Mouse (Mus musculus) natural killer cell, adult 2 months (primary cell): ENCODE measurements around the gene Adcy2.

ENCODE experiments used
- DNase-seq, 2 experiments: peaks; one replicate each; pipeline ENCODE4 v3.0.0; 2022; ENCODE audit warnings: low spot score in 2 of 2

Gene Adcy2

DNA sequence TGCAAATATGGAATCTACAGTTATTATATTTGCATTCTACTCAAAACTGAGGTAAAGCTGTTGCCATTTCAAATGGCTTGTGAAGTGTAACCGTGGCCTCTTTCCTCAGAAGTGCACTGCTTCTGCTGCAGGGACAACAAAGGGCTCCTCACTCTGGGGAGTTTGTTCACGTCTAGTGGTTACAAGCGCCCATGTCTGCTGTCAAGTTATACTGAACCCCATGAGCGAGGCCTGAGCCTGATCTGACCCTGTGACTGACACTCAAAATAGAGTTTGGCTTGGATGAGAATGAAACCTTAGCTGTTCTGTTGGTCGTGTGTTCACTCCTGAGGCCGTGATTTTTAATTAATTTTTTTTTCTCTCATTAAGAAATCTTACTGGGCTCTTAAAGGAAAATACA is 38.8 kb downstream of the Adcy2 start:
- DNase-seq: no peak

DNA sequence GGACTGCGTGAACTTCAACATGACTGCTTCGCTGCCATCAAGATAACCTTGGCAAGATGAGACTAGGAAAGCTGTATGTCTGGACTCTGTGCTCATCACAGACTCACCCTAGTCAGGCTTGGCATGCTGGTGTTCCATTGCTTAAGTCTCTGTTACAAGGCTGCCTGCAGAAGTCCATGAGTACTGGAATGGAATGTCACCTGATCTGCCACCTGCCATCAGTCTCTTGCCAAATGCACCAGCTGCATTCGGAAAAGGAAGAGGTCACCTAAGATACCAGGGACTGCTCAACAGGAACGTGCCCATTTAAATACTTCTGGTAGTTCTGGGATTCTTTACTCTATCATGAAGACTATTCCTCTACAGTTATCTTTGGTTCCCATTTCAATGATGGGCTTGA is 39.9 kb downstream of the Adcy2 start:
- no peak for DNase-seq

DNA sequence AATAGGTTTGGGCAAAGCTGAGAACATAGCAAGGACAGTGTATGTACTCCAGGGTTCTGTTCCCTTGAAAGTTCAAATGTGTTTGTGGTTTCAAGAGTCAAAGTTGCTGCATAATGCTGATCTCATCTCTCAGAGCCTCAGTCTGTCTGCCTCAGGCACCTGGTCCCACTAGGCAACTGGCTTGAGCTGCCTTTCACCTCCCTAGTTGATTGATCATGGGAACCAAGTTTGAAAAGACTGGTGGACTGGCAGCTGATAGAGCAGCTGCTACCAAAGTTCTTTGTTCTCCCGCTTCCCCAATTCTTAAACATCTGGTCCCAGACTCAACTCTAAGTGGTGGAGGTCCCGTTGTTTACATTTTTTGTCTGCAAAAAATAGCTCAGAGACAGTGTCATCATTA is 56.6 kb downstream of the Adcy2 start:
- DNase-seq: no peak

DNA sequence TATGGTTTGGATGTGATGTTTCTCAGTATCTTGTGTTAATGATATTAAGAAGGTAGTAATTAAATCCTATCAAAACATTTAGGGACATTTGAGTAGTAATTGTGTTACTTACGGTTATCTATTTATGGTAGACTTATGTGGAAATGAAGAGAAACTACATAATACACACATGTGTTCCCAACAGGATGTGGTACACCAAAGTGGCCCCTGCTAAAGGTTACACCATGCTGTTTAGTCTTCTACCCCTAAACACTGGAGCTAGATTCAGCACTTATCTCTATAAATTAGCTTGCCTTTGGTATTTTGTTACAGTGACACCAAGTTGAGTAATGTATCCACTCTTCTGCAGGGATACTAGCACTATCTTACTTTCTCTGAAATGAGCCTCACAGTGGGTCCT is 57.9 kb downstream of the Adcy2 start:
- no peak for DNase-seq

DNA sequence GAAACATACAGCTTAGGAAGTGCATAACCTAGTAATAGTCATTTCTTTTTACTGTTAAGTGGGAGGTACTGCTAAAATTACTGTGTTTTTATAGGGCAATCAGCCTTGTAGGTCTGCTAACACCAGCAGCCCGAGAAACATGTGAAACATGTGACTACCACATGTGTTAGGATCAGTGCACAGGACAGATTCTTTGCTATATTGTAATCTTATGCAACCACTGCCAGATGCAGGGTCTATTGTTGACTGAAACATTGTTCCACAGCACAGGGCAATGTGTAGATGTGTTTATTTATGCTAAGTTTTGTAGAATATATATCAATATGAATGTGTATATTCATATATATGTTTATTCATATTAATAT is 67.1 kb downstream of the Adcy2 start:
- no peak for DNase-seq

DNA sequence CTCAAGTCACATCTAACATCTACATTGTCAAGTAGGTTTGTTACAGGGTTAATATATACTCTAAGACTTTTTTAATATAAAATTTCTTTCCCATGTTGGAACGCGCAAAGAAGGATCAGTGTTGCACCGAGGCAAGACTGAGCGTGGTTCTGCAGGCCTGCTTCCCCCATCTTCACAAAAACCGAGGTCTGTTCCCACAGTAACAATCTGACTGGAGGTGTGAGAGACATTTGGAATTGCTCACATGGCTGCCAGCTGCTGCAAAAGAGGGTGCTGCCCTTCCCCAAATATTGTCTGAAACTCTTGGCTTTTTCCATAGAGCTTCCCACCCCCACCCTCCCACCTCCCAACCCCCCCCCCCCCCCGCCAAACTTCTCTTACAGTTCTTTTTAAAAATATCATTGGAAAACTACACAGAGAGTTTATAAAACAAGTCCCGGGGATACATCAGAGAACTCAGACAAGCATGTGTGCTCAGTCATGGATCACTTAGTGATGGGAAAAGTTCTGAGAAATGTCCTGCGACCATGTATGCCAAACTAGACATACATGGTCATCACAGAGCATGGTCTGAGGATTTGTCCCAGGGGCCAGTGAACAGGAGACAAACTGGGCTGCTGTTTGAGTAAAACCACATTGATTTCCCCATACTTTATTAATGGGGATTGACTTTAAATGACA is 67.6 kb downstream of the Adcy2 start:
- DNase-seq: no peak

DNA sequence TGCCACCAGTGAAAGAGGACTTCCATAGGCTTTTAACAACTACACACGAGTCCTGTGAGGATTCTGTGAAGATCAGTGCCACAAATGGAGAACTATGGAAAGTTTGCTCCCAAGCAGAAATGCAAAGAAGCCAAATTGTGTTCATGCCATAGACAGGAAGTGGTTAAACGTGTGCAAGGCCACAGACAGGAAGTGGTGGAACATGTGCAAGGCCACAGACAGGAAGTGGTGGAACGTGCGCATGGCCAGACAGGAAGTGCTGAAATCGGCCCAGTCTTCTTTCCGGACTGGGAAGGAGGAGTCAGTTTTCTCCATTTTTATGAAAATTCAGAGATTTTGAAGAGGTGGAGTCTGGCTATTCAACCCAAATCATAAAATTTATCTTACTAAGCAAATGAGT is 70.9 kb downstream of the Adcy2 start:
- peak; percentile 1 to 6 for DNase-seq

DNA sequence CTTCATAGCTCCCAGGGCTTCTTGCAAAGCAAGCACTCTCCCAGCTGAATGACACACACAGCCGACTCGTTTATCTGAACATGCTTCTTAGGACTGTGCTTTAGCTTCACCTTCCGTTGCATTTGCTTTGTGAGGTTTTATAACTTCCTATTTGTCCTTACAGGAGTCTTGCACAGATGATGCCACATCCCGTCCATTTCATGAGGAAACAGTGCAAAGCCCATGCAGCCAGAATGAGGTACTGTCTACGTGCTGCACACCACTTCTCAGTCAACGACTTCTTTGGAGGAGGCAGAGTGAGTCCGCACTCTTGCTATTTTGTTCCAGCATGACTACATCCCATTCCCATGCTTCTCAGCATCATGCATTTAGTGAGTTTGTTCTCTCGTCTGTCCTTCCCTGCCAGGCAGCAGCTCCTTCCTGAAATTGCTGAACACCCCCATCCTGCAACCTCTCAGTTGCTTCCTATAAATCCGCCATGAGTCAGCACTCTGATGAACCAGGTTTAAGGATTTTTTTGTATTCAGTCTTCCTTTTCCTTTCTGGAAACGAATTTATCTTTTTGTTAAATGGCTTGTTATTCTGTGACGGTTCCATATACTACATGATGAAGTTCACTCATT is 85.6 kb downstream of the Adcy2 start:
- no peak for DNase-seq

DNA sequence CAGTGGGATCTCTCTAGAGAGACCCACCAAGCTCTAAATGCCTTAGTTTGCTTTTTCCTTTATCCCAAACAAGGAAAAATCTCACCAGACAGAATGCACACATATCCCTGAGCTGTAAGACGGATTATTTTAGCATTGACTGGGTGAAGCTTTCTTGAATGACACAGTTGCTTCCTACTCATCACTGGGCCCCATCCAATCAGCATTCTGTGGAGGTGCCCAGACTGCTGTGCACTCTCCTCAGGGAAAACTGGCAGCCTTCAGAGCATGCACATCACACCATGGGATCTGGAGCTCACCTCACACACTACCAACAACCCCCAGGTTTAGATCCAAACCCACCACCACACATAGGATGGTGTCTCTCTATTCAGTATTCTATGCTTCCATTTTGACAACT is 92.7 kb downstream of the Adcy2 start:
- DNase-seq: no peak

DNA sequence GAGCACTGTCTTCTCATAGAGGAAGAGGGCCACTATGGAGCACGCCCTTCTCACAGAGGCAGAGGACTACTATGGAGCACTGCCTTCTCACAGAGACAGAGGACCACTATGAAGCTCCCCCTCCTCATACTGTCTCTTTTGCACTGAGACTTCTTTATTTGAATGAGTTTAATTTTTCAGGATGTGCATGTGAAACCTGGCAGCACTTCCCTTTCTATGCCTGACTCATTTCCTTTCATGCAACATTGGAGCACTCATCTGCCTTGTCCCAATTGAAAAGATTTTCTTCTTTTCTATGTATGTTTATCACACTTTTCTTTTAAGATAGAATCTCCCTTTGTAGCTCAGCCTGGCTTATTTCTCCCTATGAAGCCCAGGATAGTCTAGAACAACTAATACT is 96.6 kb downstream of the Adcy2 start:
- no peak for DNase-seq

DNA sequence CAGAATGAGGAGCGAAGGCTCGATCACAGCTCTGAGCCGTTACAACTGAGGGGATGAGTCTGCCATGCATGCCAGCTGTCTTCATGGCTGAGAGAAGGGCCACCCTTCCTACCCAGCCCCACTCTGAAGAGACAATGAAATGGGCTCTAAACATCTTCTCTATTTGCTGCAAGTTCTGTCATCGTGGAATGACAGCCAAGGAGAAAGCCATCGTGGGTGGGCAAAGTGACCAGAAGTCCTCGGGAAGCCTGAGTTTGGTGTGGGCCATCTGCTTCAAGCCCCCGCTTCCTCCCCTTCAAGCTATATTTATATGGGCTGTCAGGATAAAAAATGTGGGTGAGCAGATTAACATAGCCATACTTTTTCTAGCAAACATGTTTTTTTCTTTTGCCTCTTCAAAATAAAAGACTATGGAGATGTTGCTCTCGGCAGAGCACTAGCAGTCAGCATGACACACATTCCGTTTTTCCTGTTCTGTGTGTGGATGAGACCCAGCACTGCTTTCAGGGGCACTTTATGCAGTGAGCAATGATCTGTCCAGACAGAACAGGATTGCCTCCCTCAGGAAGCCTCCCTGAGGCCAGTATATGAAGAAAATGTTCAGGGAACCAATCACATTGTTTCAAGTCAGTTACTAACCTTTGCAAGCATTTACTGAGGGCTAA is 109.3 kb downstream of the Adcy2 start:
- no peak for DNase-seq

DNA sequence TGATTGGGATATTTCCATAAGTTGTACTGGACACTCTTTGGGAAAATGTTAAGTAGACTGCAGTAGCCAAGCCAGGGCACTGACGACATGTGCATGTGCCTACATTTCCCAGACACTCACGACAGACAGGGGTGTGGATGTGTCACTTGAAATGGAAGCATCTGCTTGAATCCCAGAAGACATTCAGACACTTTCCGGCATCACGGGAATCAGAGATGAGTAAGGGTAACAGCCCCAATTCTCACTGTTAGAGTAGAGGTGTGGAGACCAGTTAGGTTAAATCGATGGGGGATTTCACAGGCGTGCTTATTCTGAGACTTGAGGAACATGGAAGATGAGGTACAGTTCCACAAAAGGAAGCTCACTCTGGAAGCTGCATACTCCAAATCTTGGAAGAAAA is 130.6 kb downstream of the Adcy2 start:
- DNase-seq: no peak

DNA sequence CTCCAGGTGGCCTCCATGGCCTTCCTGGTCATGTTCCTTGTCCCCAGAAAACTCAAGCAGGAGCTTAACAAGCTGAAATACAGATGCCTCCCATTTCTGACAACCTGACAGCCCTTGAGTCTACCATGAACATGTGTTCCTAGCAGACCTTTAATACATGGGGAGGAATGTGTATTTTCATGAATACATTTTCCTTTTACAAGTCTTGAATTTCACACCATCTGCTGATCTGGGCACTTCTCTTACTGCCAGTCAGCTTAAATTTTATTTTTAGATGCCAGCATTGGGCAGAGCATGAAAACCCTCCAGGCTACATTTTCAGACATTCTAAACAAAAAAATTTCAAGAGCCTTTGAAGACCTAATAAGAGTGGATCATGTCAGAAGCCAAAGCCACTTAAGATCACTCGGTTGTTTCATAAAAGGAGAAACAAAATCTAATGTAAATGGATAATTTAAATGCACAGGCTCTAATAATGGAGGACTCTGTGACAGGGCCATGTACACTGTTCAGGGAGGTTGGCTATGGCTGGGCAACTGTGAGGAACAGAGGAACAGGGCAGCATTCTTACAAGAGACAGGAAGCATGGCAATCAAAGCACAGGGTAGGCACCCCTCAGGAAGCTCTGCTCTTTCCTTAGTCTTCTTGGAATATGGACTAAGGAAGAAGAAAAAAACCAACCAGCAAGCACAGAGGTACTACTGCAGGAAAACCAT is 131.2 kb downstream of the Adcy2 start:
- no peak for DNase-seq

DNA sequence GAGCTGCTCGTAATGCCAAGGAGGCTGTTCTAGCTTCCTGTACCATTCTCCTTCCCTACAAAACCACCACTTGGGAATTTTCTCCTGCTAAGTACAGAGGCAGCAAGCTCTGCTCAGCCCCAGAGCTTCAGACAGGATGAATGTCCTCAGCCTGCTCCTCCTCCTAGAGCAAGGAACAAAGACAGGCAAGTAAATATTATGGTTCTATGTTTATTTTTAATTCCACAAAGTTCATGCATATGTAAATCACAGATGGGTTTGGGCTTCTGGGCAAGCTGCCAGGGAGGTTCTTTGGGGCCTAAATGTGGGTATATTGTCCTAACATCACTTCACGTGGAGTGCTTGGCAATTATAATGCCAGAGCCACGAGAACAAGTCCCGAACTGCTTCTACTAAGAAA is 139.3 kb downstream of the Adcy2 start:
- no peak for DNase-seq

DNA sequence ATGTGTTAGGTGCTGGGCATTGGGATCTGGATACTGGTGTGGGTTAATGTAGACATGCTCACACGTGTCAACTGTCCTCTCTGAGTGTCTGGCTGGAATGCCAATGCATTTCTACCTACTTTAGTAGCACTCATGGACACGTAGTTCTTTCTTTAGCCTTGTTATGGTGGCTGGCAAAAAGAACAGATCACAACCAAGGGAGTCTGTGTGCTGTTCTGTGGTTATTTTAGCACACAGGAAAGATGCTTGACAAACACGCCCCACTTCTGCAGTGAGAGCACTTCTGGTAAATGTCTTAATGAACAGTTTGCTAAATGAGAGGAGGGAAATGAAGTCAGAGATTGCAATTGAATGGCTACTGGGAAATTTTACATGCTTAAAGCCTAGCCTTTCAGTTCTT is 151.1 kb downstream of the Adcy2 start:
- no peak for DNase-seq

DNA sequence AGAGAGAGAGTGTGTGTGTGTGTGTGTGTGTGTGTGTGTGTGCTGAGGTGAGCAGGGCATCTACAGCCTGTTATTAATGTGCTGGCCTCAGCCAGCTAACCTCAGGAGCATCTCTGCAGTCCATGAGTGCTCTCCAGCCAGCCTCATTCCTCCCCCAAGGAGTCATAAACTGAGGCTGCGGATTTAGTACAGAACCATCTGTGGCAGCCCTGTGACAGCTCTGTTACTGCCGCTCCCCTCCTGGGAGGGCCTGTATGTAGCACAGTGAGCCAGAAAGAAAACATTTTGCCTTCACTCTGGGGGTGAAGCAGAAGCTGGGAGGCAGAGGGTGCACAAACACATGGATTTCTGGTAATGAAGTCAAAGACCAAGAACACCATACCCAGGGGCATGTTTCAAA is 159.8 kb downstream of the Adcy2 start:
- no peak for DNase-seq

DNA sequence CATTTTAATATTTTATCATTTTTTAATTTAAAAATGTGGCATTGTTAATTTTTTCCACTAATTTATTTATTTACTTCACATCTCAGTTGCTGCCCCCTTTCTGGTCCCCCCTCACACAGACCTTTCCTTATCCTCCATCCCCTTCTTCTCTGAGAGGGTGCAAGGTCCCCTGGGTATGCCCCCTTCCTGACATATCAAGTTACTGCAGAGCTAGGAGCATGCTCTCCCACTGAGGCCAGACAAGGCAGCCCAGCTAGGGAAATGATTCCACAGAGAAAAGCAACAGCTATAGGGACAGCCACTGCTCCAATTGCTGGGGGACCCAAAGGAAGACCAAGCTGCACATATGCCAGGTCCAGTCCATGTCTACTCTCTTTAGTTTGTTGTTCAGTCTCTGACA is 163.2 kb downstream of the Adcy2 start:
- no peak for DNase-seq

DNA sequence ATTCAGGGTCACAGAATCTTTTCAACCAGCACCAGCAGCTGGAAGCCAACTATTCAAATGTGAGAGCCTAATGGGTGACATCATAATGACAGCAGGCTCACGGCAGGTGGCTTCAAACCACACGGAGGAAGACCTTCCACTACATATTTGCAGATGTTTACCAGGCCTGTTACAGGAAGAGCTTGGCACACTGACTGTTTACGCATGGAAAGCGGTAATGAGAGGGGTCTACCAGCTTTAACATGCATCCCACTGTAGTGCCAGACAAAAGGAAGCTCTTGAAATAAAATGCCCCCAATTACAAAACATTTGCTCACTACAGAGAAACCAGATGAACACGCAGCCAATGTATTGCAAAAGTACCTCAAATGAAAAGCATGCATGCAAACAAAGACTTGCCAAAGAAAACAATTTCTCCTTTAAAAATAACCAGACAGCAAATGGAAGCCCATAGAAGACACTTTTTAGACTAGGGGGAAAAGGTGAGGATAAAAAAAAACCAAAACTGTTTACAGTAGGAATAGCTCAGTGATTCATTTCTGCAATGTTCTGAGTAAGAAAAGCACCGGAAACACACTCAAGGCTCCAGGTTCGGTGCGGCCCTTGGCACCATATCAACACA is 163.8 kb downstream of the Adcy2 start:
- no peak for DNase-seq

DNA sequence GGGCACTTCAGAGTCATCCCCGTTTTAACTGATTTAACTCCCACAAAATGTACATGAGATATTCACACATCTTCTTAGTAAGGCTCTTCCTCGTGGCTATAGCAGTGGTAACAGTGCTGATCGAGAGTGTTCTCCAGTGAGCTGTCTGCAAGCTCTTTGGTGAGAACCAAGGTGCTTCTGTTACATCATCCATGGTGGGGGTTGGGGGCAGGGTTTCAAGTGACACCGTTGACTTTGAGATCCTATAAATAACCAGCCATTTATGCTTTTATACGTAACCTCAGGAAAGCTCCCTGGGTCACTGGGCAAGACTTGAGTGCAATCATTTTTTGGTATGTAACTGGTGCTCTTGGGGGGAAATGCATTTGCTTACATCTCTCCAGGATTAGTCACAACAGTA is 167.2 kb downstream of the Adcy2 start:
- no peak for DNase-seq

DNA sequence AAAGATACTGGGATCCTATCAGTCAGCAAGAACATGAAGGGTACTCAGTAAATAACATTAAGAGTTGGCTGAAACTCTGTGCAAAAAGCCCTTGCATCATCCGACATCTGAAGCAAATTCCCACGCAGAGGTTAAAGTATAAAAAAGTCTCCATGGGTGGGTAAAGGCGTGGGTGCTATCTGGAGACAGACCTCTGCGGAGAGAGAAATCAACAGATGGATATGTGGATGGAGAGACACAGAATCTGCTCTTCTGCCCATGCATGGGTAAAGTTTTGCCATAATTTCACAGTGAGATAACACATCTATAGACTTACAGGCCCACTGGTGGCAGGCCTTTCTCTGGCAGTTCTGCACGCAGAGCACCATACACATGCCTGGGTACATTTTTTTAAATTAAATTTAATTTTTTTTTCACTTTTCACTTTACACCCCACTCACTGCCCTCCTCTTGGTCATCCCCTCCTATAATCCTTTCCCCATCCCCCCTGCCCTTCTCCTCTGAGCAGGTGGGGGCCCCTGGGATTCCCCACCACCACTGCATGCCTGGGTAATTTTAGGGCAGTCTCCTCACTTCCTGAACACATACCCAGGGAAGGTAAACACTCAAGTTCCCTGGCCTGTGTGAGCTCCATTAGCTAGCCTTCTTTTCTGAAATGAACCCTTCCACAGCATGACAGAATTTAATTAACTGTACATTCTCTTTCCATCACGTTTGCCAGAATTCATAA is 169.1 kb downstream of the Adcy2 start:
- no peak for DNase-seq

DNA sequence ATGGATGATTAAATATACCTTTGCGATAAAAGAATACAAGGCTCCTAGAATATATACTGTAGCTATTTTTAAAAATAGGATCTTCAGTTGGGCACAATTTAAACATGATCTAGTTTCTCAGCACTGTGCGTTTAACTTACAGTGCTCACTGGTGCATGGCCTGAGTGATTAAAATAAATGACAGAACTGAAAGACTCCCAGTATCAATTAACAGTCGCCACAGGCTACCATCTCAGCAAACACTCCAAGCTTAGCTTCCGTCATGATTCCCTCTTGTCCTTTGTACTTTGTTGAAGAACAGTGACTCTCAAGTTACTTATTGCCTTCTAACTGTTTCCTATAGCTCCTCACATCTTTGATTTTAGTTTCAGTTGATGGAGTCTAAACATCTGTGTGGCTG is 170.9 kb downstream of the Adcy2 start:
- no peak for DNase-seq

DNA sequence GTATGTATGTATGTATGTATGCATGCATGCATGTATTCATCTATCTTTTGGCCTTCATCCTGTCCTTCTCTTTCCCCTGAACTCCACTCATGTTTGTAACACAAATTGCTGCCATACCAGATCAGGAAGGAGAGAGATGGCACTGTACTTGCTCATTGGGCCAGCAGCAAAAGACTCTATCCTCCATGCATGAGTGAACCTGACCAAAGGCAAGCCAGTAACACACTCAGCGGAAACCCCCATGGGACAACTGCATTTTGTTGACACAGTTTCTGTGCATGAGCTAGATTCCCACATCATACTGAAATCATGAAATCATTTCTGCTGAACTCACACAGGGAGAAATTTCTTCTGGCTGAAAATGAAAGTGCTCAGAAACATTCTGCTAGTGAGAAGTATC is 172.9 kb downstream of the Adcy2 start:
- no peak for DNase-seq
